Mouse (Mus musculus) spleen, postnatal 4 days (tissue): ENCODE data around the gene Gpc6.
"Not testable (repeated sequence)": the region's sequence is repeated elsewhere in the genome, so short reads cannot be mapped to it uniquely, and the experiment has no call there.

ENCODE experiments used
- DNase-seq, 2 experiments: peaks; one replicate each; pipeline ENCODE4 v3.0.0; 2022; ENCODE audit warnings: low spot score in 2 of 2

Gene Gpc6

DNA sequence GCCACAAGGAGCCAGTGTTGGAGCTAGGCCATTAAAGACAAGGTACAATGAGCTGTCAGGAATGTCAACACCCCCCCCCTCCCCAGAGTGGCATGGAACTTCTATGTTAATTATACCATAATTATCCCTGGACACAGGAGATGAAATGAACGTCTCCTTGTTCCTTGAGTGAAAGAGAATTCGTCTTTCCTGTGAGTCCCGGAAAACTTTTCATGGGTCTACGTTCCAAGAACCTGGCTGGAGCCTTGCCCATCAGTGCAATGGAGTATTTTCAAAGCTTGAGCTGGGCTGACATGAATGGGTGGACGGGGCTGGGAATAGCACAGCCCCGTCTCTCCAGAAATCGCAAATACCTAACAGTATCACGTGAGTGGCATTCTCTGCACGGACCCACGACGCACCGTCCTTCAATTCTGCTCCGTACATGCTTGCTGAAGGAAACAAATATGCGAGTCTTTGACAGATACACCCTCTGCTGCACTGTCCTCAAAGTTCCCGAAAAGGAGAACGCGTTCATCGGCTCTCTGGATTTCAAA, 444.3 kb downstream of the Gpc6 start:
- no peak for DNase-seq

DNA sequence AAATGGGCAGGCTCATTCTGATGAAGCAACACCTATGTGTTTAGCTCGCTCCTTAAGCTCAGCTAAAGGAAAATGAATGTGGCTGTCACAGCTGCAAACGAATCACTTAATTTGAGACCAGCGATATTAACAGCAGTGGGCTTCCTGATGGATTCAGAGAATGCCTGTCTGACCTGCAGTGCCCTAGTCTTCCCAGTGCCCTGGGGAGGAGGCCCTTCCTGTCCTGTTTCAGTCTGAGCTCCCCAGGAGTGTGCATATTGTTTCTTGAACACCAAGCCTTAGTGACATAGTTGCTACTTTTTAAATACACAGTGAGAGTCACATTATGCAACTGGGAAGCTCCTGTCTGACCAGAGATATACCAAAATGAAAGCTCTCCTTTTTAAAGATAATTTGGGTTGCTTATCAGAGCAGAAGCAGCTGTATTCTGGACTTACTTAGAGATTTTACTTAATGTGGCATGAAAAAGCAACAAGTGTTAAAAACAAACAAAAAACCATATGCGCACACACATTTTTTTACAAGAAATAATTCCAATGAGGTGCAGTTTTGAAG, 451.8 kb downstream of the Gpc6 start:
- DNase-seq: no peak

DNA sequence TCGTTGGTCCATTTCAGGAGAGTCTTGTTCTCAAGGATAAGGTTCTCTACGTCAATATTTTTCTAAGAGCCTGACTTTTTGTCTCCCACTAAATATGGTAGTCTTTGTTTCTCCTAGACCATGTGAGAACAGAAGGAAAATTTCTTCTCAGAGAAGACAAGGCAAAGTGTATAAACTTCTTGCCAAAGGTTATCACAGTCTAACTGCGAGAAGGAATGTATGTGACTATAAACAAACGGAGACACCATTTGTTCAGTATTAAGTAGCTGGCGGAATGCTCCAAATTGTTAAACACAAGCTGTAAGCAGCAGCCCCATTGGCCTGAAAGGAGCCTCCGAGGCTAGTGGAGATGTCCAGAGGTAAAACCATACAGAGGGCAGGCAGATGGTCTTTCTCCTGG, 454.9 kb downstream of the Gpc6 start:
- no peak for DNase-seq

DNA sequence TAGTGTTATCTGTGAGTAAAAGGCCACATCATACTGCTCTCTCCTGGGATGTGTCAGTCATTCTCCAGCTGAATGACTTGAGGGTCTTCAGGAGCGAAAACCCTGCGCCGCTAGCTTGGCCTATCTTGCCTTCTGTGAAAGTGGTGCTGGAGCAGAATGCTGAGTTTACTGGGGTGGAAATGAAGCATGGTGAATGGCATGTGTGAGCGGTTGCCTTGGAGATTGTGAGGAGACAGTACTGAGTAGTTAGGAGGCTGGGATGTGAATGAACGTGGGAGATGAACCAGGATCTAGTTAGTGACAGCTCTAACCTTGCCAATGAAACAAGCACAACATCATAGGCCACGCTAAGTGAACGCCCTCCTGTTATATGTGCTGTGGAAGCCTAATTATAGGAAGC, 458.1 kb downstream of the Gpc6 start:
- no peak for DNase-seq

DNA sequence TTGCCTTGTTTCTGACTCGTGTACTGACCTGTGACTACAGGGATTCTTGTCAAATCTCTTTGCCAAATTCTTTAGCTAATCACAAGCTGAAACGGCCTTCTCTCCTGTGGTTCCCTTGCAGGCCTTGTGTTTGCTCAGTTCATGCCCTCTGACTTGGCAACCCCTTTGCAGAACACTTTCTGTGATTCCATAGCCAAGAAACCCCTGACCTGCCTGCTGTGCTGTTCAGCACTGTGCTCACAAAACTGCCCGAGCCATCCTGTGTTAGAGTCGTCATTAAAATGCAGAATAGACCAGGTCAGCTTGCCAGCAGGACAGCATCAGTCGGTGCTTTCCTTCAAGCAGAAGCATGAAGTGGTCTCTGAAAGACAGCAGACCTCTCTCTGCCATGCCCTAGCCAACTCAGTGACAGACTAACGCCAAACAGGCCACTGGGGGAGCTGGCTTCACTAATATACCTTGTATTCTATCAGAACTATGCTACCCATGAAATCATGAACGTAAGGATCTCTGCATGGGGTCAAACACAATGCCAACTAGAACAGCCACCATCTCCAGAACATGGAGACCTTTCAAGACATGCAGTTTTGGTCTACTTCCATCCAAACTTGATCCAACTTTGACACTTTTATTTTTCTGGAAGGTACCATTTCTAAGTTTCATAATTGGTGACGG, 459.1 kb downstream of the Gpc6 start:
- DNase-seq: no peak

DNA sequence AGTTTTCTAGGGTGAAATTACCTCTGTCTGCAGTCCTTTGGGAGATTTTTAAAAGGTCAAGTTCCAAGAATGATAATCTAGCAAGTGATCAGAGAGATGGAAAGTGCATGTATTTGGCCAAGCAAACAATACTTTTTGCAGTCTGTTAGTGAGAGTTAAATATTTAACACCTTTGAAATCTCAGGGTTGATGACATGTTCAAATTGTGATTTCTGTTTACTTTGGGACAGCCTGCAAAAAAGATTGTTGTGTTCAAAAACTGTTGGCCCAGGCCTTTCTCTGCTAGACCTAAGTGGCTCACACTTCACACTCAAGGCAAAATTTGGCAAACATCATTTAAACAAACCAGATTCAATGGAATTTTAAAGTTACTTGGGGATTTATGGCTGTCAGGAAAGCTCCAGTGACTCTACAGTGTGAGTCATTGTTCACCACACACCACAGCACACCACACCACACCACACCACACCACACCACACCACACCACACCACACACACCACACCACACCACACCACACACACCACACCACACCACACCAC, 460.7 kb downstream of the Gpc6 start:
- no peak for DNase-seq

DNA sequence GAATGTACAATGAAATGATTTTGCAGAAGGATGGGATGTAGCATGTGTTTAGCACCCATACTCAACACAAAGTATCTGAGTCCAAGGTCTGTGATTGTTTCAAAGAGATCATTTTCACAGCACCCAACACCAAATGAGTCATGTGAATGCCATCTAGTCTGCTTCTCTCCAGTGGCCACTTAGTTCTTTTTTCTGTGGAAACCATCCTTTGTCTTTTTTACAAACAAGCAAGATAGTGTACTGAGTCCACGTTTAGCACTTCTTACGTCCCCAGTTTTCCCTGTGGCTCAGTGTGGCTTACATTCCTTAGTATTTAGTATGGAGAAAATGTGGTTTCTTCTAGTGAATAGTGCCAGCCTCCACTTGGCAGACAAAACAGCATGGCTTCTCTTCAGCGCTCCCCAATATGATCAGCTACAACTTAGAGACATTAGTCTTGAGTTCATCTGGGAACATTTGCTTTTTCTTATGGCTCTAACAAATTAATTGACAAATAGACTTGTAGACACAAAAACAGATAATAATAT, 465.7 kb downstream of the Gpc6 start:
- no peak for DNase-seq

DNA sequence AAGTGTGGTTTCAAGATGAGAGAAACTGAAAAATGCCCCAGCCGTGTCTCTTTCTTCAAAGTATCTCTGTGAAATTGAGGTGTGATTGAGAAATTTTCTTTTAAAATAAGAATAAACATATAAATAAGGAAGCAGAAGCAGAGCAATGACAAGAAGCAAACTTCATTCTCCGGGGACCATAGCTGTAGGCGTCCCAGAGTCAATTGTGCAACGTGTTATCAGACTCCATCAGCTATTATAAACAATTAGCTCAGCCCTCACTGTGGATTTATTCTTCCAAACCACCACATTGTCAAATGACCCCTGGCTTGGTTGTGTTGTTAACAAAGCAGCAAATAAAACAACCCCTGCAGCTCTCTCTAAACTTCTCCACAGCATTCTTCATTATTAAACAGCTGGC, 466.3 kb downstream of the Gpc6 start:
- no peak for DNase-seq

DNA sequence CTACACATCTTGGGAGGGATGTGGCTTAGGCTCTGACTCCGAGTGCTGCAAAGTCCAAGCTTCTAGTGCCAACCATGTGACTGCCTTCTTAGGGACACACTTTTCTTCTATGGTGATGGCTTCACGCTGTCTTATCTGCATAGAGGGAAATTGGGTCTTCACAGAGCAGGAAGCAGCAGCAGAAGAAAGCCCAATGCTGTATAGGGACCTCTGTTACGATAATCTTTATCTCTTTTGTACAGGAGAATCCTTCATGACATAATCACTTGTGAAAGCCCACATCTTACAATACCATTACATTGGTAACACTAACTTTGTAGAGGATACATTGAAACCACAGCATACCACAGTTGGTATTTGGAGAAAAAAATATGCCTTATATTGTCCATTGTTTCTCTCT, 472.1 kb downstream of the Gpc6 start:
- no peak for DNase-seq

DNA sequence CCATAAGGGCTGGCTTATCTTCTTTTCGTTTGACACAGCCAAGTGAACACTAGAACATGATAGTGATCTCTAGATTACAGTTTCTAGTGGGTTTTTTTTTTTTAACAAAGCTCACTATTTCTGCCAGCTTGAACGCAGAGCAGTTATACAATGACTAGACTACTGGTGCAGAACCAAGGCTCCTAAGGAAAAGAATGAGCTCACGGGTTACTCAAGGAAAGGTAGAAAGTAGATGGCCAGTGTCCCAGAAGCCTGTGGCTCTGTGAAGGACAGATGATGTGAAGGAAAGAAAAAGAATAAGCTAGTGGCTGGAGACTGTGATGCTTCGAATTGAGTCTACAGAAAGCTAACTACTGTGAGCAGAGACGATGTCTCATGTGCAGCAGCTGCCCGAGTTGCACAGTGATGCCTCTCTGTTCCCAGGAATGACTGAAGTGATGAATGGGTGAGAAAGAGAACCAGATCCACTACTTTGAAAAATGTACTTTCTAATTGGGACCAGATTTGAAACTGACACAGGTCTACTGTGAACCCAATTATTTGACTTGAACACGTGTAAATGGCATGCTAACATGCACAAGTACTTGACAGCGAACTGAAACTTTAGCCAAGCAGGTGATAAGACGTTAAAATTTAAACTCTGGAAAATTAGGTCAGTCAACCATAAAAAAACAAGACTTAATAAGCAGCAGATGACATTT, 482.9 kb downstream of the Gpc6 start:
- no peak for DNase-seq

DNA sequence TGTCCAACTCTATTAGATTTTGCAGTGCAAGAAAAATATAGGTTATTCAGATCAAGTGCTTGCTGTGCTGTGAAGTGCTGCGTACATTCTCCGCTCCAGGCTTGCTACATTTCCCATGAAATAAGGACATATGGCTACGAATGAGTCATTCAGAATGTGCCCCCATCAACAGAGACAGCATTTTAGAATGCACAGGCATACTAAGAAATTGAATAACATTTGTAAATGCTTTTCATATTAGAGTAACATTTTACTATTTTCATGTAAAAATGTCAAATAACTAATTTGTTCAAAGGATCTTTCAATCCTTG, 483.4 kb downstream of the Gpc6 start:
- no peak for DNase-seq

DNA sequence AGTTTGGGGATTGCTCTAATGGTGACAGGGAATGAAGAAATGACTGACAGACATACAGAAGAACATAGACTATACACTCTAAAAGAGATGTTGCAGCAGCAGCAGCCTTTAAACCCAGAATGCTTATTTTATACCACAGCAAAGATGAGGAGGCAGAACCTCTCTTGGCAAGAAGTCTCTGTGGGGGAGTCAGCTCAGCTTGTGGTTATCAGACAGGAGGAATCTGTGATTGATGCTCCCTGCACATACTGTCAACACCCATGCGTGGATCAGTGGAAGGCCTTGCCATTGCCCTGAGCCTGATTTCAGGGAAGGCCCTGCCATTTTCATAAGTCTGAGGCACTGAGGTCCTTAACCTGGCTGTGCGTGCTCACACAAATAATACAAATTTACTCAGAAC, 484.7 kb downstream of the Gpc6 start:
- no peak for DNase-seq

DNA sequence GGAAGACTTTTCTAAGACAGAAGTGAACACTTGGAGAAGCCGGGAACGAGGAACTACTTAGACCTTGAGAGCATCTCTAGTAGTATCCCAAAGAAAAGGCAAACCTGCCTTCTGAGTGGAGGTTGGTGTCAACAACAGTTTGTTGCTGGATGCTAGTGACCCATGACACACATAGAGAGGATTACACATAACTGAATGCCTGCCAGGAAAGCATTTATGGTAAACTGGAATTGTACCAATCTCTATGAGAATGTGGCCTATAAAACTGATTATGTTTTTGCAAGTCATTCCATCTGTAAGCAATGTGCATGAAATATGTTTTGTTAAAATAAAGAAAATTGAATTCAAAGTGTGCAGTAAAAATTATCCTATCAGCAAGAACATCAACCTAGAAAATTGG, 485.4 kb downstream of the Gpc6 start:
- DNase-seq: no peak

DNA sequence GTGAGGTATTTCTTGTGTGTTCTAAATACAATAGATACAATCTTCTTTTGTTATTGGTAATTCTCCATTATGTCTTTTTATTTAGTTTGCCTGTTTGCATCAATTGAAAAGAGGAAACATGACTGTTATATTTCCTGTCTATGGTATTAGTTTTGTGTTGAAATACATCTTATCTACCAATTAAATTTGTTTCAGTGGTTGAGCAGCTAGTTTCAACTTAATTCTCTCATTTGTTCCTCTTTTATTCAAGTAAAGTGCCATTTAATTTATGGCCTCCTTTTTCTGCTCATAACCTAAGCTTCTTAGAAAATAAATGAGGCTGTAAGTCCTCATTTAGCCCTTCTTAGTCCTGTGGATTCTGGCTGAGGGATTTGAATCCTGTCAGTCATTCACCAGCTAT, 489.9 kb downstream of the Gpc6 start:
- DNase-seq: no peak

DNA sequence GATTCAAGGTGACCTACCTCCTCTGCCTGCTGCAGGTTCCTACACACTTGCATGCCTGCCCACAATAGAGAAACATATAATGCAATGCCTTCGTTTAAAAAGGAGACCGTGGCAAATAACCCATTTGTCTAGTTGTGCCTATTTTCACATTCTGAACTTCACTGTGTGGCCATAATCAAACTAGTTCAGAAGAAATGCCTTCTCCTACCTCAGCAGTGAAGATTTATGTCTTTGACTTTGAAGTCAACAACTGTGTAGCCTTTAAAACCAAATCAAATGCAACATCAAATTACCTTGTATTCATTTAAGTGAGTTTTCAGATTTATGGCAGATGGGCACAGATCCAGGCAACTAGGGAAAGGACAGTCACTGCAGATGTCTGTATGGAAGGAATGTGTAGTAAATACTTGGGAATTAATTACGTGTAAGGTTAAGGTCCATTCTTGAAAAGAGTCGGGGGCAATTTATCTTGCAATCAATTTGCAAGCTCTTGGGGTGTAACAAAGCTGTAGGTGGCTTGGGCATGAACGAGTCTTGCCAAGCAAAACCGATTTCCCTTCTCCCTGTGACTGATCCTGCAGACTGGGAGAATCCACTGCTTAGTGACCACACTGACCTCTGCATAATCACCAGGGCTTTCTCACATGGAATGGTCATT, 494.6 kb downstream of the Gpc6 start:
- no peak for DNase-seq

DNA sequence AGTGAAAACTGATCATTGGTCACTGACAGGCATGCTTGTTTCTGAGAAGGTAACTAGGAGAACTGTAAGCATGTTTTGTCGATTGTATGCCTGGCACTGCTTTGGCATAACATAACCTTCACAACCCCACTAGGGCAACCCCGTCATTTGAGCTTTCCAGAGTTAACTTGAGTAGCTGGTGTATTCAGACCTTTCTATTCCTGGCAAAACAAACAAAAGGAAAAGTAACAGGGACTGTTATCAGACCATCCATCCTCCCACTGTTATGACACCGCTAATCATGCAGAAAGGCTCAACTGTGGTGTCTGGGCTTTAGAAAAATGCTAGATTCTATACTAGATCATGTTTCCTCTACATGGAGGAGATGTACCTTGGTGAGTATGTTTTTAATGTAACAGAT, 496.1 kb downstream of the Gpc6 start:
- DNase-seq: no peak

DNA sequence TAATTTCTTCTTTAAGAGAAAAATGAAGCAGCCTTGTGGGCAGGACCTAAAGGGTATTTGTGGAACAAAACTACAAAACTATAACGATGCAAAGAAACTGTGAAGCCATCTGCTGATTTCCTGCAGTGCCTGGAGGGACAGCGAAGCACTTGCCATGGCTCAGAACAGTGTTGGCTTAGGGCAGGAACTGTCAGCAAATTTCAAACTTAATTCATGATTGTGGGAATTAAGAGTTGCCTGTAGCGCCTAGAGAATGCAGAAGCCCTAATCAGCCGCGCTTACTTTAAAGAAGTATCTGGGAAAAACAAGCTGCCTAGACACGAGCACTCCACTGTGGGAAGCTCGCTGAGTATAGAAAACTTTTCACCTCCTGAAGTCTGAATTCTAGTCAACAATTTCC, 501.0 kb downstream of the Gpc6 start:
- no peak for DNase-seq

DNA sequence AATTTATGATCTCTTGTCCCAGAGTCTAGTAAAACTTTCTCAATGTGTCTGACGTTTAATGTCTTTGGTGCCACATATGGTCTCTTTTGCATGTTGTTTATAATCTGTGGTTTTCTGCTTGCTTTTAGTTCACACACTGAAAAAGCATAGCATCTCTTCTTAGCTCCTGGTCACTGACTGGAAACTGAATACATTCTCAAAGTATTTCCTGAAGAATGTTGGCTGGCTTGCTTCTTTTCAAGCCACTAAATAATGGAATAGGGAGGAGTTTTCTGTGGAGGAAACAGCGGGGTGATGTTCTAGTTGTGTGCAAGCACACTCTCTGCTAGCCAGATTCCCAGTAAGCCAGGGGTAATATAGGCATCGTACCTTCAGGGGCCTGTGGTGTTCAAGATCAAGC, 502.7 kb downstream of the Gpc6 start:
- no peak for DNase-seq

DNA sequence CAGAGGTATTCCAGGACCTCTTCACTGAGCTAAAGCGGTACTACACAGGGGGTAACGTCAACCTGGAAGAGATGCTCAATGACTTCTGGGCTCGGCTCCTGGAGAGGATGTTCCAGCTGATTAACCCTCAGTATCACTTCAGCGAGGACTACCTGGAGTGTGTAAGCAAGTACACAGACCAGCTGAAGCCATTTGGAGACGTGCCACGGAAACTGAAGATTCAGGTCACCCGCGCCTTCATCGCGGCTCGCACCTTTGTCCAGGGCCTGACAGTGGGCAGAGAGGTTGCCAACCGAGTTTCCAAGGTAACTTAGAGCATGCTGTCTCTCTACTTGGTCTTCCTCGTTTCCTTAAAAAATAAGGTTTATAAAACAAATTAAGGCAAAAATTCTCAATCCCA, 510.6 kb downstream of the Gpc6 start:
- DNase-seq: no peak

DNA sequence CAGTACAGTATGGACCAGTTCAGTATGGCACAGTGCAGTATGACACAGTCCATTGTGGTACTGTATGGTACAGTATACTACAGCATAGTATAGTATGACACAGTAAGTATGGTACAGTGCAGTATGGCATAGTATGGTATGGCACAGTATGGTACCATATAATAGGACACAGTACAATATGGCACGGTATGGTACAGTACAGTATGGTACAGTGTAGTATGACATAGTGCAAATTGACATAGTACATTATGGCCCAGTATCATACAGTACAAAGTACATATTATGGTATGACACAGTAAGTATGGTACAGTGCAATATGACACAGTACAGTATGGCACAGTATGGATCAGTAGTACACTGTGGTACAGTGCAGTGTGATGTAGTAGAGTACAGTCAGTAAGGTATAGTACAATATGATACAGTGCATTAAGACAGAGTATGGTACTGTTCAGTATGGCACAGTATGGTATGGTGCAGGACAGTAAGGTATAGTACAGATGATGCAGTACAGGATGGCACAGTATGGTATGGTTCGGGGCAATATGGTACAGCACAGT, 521.6 kb downstream of the Gpc6 start:
- not testable (repeated sequence) for DNase-seq

DNA sequence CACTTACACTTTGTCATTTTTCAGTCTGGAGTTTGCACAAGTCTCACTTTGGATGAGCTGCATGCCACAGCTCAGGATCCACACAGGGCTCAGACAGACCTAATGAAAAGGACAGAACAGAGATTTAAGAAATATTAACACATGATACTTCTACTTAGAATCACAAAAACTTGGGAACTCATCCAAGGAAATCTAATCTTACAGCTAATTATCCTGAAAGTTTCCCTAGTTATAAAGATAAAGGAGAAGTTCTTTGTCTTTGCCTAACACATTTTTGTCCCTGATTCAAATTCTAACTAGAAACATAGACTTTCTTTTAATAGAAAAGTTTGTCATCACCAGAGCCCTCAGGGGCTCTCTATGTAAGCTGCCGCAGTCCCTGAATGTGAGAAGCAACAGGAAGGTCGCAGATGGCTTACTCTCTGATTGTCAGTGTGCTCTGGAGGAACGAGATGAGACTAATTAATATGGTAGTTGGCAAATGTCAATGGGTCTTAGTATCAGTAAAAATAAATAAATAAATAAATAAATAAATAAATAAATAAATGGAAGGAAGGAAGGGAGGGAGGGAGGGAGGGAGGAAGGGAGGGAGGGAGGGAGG, 526.4 kb downstream of the Gpc6 start:
- DNase-seq: no peak

DNA sequence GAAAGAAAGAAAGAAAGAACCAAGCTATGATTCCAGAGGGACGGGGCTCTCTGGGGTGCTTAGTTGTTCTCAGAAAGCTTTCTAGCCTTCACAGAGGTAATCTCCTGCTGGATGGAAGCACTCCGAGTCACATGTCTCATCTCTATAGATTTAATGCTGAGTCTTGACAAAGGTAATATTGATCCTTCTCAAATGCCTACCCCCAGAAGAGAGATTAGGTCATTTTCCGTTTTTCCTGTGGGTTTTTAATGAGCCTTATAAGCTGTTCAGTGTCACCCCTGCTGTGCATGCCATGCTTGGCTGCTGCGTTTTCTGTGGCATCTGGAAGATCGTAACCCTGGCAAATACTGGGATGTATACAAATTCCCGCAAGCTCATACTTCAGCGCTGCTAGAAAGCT, 527.0 kb downstream of the Gpc6 start:
- DNase-seq: no peak
